Mouse (Mus musculus) bone marrow macrophage, adult 2 months (primary cell): ENCODE data around the gene Gm10073.
"Not testable (repeated sequence)": the region's sequence is repeated elsewhere in the genome, so short reads cannot be mapped to it uniquely, and the experiment has no call there.

ENCODE experiments used
- CTCF ChIP-seq: IDR thresholded peaks from 2 replicates; pipeline ENCODE4 v1.5.1; 2012; ENCODE audit warnings: low read depth, mild to moderate bottlenecking, low read length, moderate library complexity
- POLR2A ChIP-seq: IDR thresholded peaks from 2 replicates; pipeline ENCODE4 v1.6.1; 2012; ENCODE audit warnings: mild to moderate bottlenecking, low read depth, low read length, borderline replicate concordance

GRCm38 (mm10) chr8:106572175-106572574 lies 1.1 kb downstream of the Gm10073 start:
- TF ChIP-seq CTCF, POLR2A: not testable (repeated sequence)
